Mouse (Mus musculus): ENCODE data around the gene Ralgps1.

Ralgps1 gene

DNA sequence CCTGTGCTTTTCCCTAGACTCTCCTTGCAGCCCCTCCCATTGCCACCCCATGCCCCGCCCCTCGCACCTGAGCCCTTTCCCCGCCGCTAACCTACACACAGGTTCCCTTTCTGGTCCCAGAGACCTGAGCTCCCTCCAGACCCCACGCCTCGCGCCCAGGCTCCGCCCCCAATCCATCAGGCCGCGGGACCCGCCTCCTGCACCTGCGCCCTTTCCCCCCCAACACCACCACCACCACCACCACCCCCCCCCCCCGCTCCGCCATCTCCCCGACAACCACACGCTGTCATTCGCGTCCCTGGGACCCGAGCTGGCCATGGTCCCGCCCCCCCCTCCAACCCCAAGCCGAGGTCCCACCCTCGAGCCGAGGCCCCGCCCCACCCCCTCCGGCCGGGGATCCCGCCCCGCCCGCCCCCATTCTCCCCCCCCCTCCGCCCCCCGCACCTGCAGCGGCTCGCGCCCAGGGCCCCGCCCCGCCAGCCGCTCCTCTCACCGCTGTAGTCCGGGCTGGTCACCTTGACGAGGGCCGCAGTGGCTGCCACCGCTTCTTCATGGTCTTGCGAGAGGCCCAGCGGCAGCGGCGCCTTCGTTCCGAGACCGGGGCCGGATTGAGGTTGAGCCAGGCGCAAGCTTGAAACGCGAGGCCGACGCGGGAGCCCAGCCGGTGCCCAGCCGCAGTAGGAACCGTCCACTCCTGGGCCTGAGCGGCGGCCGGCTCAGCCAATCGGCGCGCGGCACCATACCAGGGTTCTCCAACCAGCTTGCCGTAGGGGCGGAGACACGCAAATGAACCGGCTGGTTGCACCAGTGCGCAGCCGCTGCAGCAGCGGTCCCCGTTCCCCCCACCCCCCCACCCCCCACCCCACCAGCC is at the start of gene Ralgps1:
TSS of gene Ralgps1 (minus strand) at position 710 of the 871 bp plus-strand sequence.
- peak; percentile 93 for DNase-seq (ENCODE audit: low read depth, low spot score)

GRCm38 (mm10) chr2:33417454-33417853 is 46.2 kb upstream of the Ralgps1 start:
- no peak for DNase-seq (ENCODE audit: low read depth, low spot score)

DNA sequence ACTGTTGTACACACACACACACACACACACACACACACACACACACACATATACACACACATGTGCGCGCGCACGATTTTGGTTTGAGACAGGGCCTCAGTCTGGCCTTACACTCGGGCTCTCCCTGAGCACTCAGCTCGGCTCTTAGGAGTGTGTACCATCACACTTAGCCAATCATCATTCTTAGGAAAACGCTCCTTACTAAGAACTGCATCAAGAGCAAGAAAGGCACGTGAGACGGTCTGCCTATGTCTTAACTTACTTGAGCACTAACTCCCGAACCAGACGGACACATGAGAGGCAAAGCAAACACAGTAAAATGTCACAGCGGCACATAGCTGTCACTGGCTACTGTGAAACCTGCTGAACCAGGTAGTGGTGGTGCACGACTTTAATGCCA is 42.7 kb upstream of the Ralgps1 start:
- no peak for DNase-seq (ENCODE audit: low read depth, low spot score)

DNA sequence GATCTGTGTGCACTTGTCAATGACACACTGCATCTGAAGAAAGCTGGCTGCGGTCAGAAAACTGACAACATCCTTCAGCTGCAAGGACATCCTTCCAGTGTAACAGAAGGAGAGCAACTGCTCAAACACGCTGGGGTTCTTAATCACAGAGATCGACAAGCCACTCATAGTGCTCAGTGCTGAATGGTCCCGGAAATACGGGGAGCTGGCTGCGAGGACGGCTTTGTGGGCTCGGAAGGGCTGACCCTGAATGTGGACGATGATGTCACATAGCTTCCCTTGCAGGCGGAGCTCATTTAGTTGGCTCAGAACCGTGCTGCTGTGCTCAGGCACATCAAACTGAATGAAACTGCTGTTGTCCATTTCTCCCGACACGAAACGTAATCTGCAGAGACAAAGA is 40.8 kb upstream of the Ralgps1 start:
- no peak for DNase-seq (ENCODE audit: low read depth, low spot score)

GRCm38 (mm10) chr2:33403511-33404003 is 32.3 kb upstream of the Ralgps1 start:
- DNase-seq (ENCODE audit: low read depth, low spot score): no peak

GRCm38 (mm10) chr2:33402638-33403037 is 31.4 kb upstream of the Ralgps1 start:
- DNase-seq (ENCODE audit: low read depth, low spot score): no peak

- DNase-seq (ENCODE audit: low read depth, low spot score): peak; percentile 53
Measured at GRCm38 (mm10) chr2:33402236-33402635, 30.9 kb upstream of the Ralgps1 start.

- no peak for DNase-seq (ENCODE audit: low read depth, low spot score)
Measured at GRCm38 (mm10) chr2:33401217-33401616, 29.9 kb upstream of the Ralgps1 start.

GRCm38 (mm10) chr2:33400541-33400940 is 29.3 kb upstream of the Ralgps1 start:
- no peak for DNase-seq (ENCODE audit: low read depth, low spot score)

DNA sequence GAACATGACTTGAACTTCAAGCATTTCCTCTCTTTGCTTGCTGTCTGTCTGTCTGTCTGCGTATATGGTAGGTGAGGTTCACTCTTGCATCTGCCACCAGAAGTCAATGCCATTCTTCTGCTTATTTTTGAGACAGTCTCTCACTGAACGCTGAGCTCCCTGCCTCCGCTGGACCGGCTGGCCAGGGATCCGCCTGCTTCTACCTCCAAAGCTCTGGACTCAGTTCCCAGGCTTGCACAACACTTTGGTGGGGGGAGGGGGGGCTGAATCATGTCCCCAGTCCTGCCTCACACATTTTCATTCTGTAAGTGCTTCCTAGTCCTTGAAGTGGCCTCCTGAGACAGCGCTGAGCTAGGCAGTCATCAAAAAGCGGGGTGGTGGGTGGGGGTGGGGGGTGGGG is 27.8 kb upstream of the Ralgps1 start:
- DNase-seq (ENCODE audit: low read depth, low spot score): no peak

- no peak for DNase-seq (ENCODE audit: low read depth, low spot score)
Measured at GRCm38 (mm10) chr2:33397036-33397435, 25.8 kb upstream of the Ralgps1 start.

- no peak for DNase-seq (ENCODE audit: low read depth, low spot score)
Measured at GRCm38 (mm10) chr2:33395053-33395452, 23.8 kb upstream of the Ralgps1 start.

DNA sequence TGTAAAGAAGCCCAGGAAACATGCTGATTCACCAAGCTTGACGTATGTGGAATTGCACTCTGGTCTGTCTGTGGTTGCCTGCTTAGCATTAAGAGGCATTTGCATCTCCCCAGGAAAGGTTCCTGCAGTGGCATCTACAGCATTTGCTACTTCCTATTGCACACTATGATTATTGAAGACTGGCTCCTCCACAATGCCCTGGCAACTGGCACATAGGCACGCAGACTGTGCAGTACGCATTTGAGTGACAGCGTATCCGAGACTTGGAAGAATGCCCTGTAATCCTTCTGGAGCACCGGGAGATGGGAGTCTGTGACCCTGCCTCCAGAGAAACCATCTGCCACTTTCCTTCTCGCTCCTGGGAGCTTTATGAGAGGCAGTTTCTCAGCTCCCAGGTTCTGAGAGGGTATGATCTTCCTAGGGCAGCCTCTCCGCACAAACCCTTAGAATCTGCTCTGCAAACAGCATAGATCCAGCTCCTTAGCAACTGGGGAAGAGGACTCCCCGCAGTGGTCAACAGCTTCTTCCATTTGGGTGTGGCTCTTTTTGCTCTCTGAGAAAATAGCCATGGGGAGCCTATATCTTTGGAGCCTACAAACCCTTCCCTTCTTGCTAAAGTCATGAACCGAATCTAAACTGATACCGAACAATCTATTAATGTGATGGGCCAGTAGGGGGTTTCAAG is 22.8 kb upstream of the Ralgps1 start:
- peak; percentile 45 for DNase-seq (ENCODE audit: low read depth, low spot score)

GRCm38 (mm10) chr2:33393021-33393420 is 21.7 kb upstream of the Ralgps1 start:
- no peak for DNase-seq (ENCODE audit: low read depth, low spot score)

- no peak for DNase-seq (ENCODE audit: low read depth, low spot score)
Measured at GRCm38 (mm10) chr2:33371648-33372408, 542 bp upstream of the Ralgps1 start.

DNA sequence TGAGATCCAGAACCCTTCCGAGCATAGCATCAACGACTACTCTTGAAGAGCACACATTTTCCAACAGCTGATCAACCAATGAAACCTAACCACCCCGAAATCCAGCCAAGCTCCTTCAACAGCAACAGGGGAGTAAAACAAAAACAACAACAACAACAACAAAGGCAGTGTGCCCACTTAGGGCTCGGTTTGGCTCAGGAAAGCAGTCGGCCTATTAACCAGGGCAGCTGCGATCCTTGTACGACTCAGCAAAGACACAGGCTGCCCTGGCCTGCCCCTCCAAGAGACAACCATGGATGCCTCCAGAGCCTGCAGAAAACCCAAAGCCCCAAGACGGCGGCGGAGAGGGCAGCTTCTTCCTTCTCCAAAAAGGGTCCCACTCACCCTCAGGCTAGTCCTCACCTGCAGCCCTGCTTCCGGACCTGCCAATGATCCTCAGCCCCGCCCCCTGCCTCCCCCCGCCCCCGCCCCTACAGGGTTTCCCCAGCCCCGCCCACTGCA is 960 bp downstream of the Ralgps1 start:
- DNase-seq (ENCODE audit: low read depth, low spot score): no peak

DNA sequence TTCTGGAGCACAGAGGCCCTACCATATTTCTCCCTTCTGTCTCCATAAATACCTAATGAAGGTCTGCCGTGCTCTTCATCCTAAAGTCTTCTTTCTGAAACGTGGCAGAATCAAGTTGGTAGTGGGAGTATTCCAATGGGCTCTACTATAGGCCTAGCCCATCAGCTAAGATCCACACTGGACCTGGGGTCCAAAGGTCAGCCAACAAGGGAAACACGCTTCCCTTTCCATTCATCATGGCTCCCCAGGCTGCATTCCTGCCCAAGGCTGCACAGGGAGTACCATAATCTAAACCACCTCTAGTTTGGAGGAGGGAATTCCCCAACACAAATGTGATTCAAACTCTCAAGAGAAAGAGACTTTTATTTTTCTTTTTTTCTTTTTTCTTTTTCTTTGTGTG is 1.8 kb downstream of the Ralgps1 start:
- DNase-seq (ENCODE audit: low read depth, low spot score): no peak

- DNase-seq (ENCODE audit: low read depth, low spot score): no peak
Measured at GRCm38 (mm10) chr2:33368486-33368885, 2.8 kb downstream of the Ralgps1 start.

DNA sequence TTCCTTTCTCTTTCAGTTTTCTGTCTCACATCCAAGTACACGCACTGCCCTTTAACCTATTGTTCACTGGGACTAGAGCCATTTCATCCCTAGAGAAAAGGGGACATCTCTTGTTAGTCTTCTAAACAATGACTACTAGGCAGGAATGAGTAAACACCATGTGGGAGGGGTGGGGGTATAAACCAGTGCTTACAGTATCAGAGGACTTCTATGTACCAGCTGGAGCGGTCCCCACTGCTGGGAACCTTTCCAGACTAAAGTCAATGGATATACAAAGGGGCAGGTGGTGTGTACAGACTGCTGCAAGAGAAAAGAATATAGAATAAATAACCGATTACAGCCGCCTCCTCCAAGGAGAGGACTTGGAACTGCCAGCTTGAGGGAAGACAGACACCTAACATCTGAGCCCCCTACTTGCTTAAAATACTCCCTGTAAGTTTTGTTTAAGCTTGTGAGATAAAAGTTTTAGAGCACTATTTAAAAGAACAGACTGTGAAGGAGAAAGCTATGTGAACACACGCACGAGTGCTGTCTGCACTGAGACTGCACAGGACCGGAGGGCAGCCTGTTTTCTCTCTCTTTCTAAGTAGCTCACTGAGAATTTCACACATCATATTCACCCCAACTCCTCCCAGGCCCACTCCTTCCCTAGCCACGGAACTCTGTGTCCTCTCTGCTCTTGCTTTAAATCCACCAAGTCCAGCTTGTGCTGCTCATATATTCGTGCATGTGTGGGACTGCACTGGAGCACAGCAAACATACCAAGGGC is 5.4 kb downstream of the Ralgps1 start:
- DNase-seq (ENCODE audit: low read depth, low spot score): no peak

- no peak for DNase-seq (ENCODE audit: low read depth, low spot score)
Measured at GRCm38 (mm10) chr2:33364656-33365055, 6.6 kb downstream of the Ralgps1 start.

DNA sequence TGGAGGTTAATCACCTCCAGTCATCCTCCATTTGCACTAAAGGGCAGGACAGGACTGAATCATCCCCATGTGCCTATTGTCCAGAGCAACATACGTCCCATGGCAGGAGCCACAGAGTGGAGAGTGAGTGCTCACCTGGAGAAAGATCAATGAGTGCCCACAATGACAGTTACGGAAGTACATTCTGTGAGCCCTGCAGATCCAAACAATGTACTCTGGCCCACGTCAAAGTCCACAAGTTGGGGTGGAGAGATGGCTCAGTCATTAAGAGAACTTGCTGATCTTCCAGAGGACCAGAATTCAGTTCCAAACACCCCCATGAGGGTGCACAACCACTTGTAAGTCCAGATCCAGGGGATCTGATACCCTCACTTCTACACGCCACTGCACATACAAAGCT is 7.4 kb downstream of the Ralgps1 start:
- no peak for DNase-seq (ENCODE audit: low read depth, low spot score)

Data from telencephalon, adult 2 months (tissue).